Mouse (Mus musculus) heart, postnatal 25 days (tissue): ENCODE results near the gene Krtap19-5. TPM values are rescaled to one million over a fixed set of nuclear protein-coding genes. Genes with fewer than 3 reads are reported as not detected.

Experiments
- DNase-seq: peaks from one replicate; pipeline ENCODE4 v3.0.0; 2022; ENCODE audit warnings: low spot score
- intact Hi-C: fragments of 180-260 bp; cut with DNase I; formaldehyde crosslinking; loops from one replicate; pipeline ENCODE4 v1.15.1; 2025
- total RNA-seq, 2 experiments: library from RNA; stranded (reverse); gene quantifications; 2 replicates each; pipeline ENCODE4 v1.2.3; 2021

Gene Krtap19-5
- total RNA-seq = not detected

GRCm38 (mm10) chr16:88896357-88896756 lies at the start of gene Krtap19-5:
Gene Krtap19-5 (minus strand): TSS chr16:88896457.
- intact Hi-C loops = no loop called here
- DNase-seq = no peak

GRCm38 (mm10) chr16:88941106-88941505 lies 44.8 kb upstream of the Krtap19-5 start:
- intact Hi-C loops = no loop called here
- no peak for DNase-seq

GRCm38 (mm10) chr16:88938252-88938651 lies 42.0 kb upstream of the Krtap19-5 start:
- no peak for DNase-seq
- intact Hi-C loops = no loop called here

GRCm38 (mm10) chr16:88932165-88932564 lies 35.9 kb upstream of the Krtap19-5 start, which contains the start of gene Krtap19-9b:
Gene Krtap19-9b (minus strand): TSS chr16:88932265.
- intact Hi-C loops = no loop called here
- no peak for DNase-seq

- intact Hi-C loops = no loop called here
- no peak for DNase-seq
Observed at GRCm38 (mm10) chr16:88886870-88887269, 9.4 kb downstream of the Krtap19-5 start.

- DNase-seq = no peak
- intact Hi-C loops = no loop called here
Observed at GRCm38 (mm10) chr16:88884989-88885388, 11.3 kb downstream of the Krtap19-5 start, which contains the start of gene Krtap19-4. Gene Krtap19-4 (minus strand): TSS chr16:88885089.

- intact Hi-C loops = no loop called here
- no peak for DNase-seq
Observed at GRCm38 (mm10) chr16:88877938-88878337, 18.3 kb downstream of the Krtap19-5 start, which contains the start of gene Krtap19-3. Gene Krtap19-3 (minus strand): TSS chr16:88878038.

GRCm38 (mm10) chr16:88874169-88874568 lies 22.1 kb downstream of the Krtap19-5 start, which contains the start of gene Krtap19-2:
Gene Krtap19-2 (minus strand): TSS chr16:88874269.
- no peak for DNase-seq
- intact Hi-C loops = no loop called here

- DNase-seq = no peak
- intact Hi-C loops = no loop called here
Observed at GRCm38 (mm10) chr16:88869311-88869710, 26.9 kb downstream of the Krtap19-5 start, which contains the start of gene Krtap19-1. Gene Krtap19-1 (minus strand): TSS chr16:88869411.

GRCm38 (mm10) chr16:88864887-88865407 lies 31.3 kb downstream of the Krtap19-5 start:
- DNase-seq = no peak
- intact Hi-C loops = no loop called here

- no peak for DNase-seq
- intact Hi-C loops = no loop called here
Observed at GRCm38 (mm10) chr16:88851450-88851849, 44.8 kb downstream of the Krtap19-5 start.

- intact Hi-C loops = no loop called here
- no peak for DNase-seq
Observed at GRCm38 (mm10) chr16:88848558-88848957, 47.7 kb downstream of the Krtap19-5 start.

GRCm38 (mm10) chr16:88847363-88847762 lies 48.9 kb downstream of the Krtap19-5 start:
- intact Hi-C loops = no loop called here

More at GRCm38 (mm10) chr16:88847363-88847762, 48.9 kb downstream of the Krtap19-5 start:
- no peak for DNase-seq

Other genes starting within 250 kb of the Krtap19-5 start
- not detected for gene Krtap26-1, start 248.7 kb downstream of the Krtap19-5 start, total RNA-seq
- gene Krtap27-1, start 224.8 kb downstream of the Krtap19-5 start, total RNA-seq = not detected
- gene 2310061N02Rik, start 188.5 kb downstream of the Krtap19-5 start, total RNA-seq = not detected
- not detected for gene Krtap13-1, start 167.6 kb downstream of the Krtap19-5 start, total RNA-seq
- gene Krtap13, start 144.8 kb downstream of the Krtap19-5 start, total RNA-seq = not detected
- gene 2310034C09Rik, start 137.6 kb downstream of the Krtap19-5 start, total RNA-seq = not detected
- not detected for gene 2310057N15Rik, start 122.3 kb downstream of the Krtap19-5 start, total RNA-seq
- not detected for gene Gm5965, start 118.6 kb downstream of the Krtap19-5 start, total RNA-seq
- gene Gm20741, start 84.2 kb downstream of the Krtap19-5 start, total RNA-seq = not detected
- not detected for gene Krtap15, start 76.2 kb downstream of the Krtap19-5 start, total RNA-seq
- not detected for gene Krtap14, start 70.3 kb downstream of the Krtap19-5 start, total RNA-seq
- gene Krtap19-1, start 27.0 kb downstream of the Krtap19-5 start, total RNA-seq = not detected
- not detected for gene Krtap19-2, start 22.2 kb downstream of the Krtap19-5 start, total RNA-seq
- not detected for gene Krtap19-3, start 18.4 kb downstream of the Krtap19-5 start, total RNA-seq
- gene Krtap19-4, start 11.4 kb downstream of the Krtap19-5 start, total RNA-seq = not detected
- gene Krtap19-9b, start 35.8 kb upstream of the Krtap19-5 start, total RNA-seq = not detected
- not detected for gene Krtap16-3, start 66.4 kb upstream of the Krtap19-5 start, total RNA-seq
- not detected for gene Krtap22-2, start 114.3 kb upstream of the Krtap19-5 start, total RNA-seq
- not detected for gene Gm10229, start 118.8 kb upstream of the Krtap19-5 start, total RNA-seq
- gene Krtap6-1, start 135.2 kb upstream of the Krtap19-5 start, total RNA-seq = not detected
- gene Gm10228, start 145.0 kb upstream of the Krtap19-5 start, total RNA-seq = not detected
- gene Krtap6-5, start 151.4 kb upstream of the Krtap19-5 start, total RNA-seq = not detected
- not detected for gene 1110025L11Rik, start 167.5 kb upstream of the Krtap19-5 start, total RNA-seq
- not detected for gene Krtap6-3, start 187.6 kb upstream of the Krtap19-5 start, total RNA-seq
- gene Gm6358, start 244.4 kb upstream of the Krtap19-5 start, total RNA-seq = not detected